Mouse (Mus musculus): ENCODE data around the gene Gucy2c.

Gucy2c gene

GRCm38 (mm10) chr6:136742352-136743118 lies 39.0 kb downstream of the Gucy2c start:
- peak; percentile 90 for DNase-seq (ENCODE audit: low read depth, low spot score)

- DNase-seq (ENCODE audit: low read depth, low spot score) = peak; percentile 29
These were observed 40.3 kb downstream of the Gucy2c start for GRCm38 (mm10) chr6:136741281-136741680.

GRCm38 (mm10) chr6:136735766-136736165 lies 45.8 kb downstream of the Gucy2c start:
- DNase-seq (ENCODE audit: low read depth, low spot score) = peak; percentile 65

DNA sequence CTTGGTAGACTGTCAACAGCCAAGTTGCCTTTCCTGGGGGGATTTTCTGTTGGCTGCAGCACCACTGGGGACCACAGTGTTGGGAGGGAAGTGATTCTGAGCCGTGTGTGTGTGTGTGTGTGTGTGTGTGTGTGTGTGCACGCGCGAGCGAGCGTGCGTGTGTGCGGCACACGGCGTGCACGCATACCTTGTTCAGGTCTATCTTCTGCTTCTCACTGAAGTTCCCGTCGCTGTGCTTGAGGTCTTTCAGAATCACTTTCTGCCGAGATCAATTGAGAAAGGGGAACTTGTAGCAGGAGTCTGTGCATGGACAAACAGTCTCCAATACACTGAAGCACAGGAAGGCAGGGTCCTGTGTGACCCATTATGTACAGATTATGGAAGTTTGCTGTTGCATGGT lies 53.4 kb downstream of the Gucy2c start:
- no peak for DNase-seq (ENCODE audit: low read depth, low spot score)

DNA sequence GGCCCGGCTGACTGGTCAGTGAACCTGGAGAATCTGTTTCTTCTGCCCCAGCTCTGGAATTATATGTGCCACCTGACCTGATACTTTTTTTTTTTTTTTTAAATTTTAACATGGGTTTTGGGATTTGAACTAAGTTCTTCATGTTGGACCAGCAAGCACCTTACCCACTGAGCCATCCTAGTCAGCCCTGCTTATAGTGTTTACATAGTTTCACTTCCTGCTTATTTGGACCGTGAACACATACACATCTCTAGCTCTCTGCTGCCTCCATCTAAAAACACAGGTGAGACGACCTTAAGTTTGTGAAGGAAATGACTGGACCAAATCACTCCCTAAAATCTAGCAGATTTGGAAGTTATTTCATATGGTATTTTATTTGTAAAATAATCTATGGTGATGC lies 58.4 kb downstream of the Gucy2c start:
- DNase-seq (ENCODE audit: low read depth, low spot score) = no peak

- no peak for DNase-seq (ENCODE audit: low read depth, low spot score)
These were observed 59.0 kb downstream of the Gucy2c start for GRCm38 (mm10) chr6:136722565-136722964.

- peak; percentile 72 for DNase-seq (ENCODE audit: low read depth, low spot score)
These were observed 59.6 kb downstream of the Gucy2c start for GRCm38 (mm10) chr6:136721925-136722324.

GRCm38 (mm10) chr6:136720436-136720835 lies 61.1 kb downstream of the Gucy2c start:
- no peak for DNase-seq (ENCODE audit: low read depth, low spot score)

- no peak for DNase-seq (ENCODE audit: low read depth, low spot score)
These were observed 65.6 kb downstream of the Gucy2c start for GRCm38 (mm10) chr6:136715881-136716431.

DNA sequence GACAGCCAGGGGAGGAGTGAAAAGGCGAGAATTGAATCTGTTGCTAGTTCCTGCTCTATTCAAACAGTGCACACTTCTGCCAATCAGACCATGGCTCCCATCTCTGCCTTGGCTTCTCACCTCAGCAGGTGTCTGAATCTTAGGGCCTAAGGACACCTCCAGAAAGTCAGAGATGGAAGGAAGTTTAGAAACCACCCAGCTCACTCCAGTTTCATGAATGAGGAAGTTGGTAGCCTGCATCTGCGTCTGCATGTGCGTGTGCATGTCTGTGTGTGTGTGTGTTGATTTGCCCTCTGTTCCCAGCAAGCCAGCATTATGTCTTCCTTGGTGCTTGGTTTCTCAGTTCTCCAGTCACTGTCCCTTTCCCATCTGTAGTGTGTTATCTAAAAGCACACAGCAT lies 67.5 kb downstream of the Gucy2c start:
- DNase-seq (ENCODE audit: low read depth, low spot score) = no peak

- no peak for DNase-seq (ENCODE audit: low read depth, low spot score)
These were observed 71.2 kb downstream of the Gucy2c start for GRCm38 (mm10) chr6:136710408-136710807.

GRCm38 (mm10) chr6:136708597-136708996 lies 73.0 kb downstream of the Gucy2c start:
- DNase-seq (ENCODE audit: low read depth, low spot score) = no peak

DNA sequence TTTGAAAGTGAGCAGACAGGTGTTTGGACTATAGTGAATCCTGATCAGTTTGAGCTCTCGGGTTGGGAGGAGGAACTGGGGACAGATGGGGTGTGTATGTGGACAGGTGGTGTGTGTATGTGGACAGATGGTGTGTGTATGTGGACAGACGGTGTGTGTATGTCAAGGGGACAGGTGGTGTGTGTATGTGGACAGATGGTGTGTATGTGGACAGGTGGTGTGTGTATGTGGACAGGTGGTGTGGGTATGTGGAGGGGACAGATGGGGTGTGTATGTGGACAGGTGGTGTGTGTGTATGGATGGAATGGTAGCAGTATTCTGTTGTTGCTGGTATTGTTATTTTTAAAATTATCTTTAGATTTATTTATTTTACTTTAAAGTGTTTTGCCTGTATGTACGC lies 79.7 kb downstream of the Gucy2c start:
- DNase-seq (ENCODE audit: low read depth, low spot score) = no peak

- DNase-seq (ENCODE audit: low read depth, low spot score) = no peak
These were observed 80.4 kb downstream of the Gucy2c start for GRCm38 (mm10) chr6:136701185-136701584.

DNA sequence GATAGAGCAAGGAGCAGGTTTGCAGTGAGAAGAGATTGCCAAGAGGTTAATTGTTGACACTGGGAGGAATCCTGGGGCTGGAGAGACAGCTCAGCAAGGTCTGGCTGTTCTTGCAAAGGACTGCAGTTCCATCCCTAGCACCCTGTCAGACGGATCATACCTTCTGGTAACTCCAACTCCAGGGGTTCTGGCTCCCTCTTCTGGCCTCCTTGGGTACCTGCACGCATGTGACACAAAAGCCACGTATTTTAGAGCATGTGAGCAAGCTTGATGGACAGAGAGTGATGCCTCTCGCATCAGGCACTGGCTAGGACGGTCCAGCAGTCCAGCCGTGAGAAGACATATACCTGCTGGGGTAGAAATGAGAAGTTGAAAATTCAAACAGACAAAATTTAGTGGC lies 90.3 kb downstream of the Gucy2c start:
- peak; percentile 32 for DNase-seq (ENCODE audit: low read depth, low spot score)

GRCm38 (mm10) chr6:136690527-136690926 lies 91.0 kb downstream of the Gucy2c start:
- DNase-seq (ENCODE audit: low read depth, low spot score) = no peak

DNA sequence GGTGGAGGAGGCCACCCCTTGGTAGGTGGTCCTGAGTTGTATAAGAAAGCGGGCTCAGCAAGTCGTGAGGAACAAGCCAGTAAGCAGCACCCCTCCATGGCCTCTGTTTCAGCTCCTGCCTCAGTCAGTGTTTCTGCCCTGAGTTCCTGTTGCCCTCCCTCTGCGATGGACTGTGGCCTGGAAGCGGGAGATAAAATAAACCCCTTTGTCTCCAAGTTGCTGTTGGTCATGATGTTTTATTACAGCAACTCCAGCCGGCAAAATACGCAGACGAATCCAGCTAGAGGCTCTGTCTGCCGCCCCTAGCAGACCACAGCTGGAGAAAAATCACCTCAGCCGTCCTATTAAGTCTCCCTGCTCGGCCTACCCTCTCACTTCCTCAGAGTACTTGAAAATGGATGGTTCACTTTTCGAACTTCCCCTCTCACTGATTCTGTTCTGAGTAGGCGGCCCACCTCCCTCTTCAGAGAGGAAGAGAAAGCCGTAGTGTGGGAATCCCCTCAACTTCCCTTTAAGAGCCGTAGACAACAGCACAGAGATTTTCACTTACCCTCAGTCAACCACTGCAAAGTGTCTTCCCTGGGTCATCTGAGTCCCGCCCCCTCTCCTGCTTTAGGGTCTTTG lies 91.7 kb downstream of the Gucy2c start:
- peak; percentile 77 for DNase-seq (ENCODE audit: low read depth, low spot score)

GRCm38 (mm10) chr6:136685433-136685832 lies 96.1 kb downstream of the Gucy2c start:
- no peak for DNase-seq (ENCODE audit: low read depth, low spot score)

GRCm38 (mm10) chr6:136683410-136684334 lies 97.9 kb downstream of the Gucy2c start:
- peak; percentile 14 for DNase-seq (ENCODE audit: low read depth, low spot score)

DNA sequence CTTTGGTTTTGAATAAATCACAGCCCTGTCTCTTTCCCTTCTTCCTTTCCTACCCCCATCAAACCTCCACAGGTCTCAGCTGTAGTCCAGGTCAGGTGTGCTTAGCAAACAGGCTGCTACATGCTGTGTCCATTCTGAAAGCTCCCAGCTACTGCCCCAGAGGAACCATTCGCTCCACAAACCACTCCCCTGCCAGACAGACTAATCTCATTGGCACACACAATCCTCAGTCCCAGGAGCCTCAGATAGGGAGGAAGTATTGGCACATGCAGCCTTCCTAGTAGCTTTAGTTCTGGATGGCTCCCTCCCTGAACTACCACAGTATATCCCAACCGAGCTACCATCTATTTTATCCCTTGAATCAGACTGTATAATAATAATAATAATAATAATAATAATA lies 102.2 kb downstream of the Gucy2c start:
- no peak for DNase-seq (ENCODE audit: low read depth, low spot score)

DNA sequence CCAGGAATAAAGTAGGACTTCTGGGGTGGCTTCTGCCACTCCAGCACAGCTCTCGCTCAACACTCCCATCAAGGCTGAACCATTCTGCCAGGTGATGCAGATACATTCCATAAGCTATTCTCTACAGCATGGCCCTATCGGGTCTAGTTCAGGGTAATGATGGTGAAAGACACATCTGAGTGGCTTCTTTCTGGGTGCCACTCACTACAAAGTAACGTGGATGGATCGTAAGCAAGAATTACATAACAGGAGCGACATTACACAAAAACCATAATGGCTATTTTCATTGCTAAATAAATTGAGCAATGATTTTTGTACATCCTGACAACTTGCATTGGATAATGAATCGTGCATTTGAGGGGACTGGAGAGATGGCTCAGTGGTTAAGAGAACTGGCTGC lies 106.6 kb downstream of the Gucy2c start:
- no peak for DNase-seq (ENCODE audit: low read depth, low spot score)

- DNase-seq (ENCODE audit: low read depth, low spot score) = no peak
These were observed 109.1 kb downstream of the Gucy2c start for GRCm38 (mm10) chr6:136672467-136672866.

Measured in CD4-positive, CD25-positive, alpha-beta regulatory T cell, adult 2 months (primary cell).